Mouse (Mus musculus): ENCODE data around the gene Sumo1.
"Not testable (repeated sequence)": the region's sequence is repeated elsewhere in the genome, so short reads cannot be mapped to it uniquely, and the experiment has no call there.

- not testable (repeated sequence) for TF ChIP-seq POLR2A (IDR thresholded peaks at IDR 0.05; ENCODE audit: low read depth, low read length); CTCF (IDR thresholded peaks at IDR 0.05; ENCODE audit: borderline replicate concordance, insufficient read depth, low read length)
These were observed 24.1 kb downstream of the Sumo1 start for GRCm38 (mm10) chr1:59646502-59646901.

All from embryonic fibroblast, embryonic 13.5 days (primary cell).